Mouse (Mus musculus): ENCODE data around the gene Phex. TPM values are rescaled to one million over a fixed set of nuclear protein-coding genes. Genes with fewer than 3 reads are reported as not detected.

The Phex gene
- polyA plus RNA-seq, 1 experiment from 2014 or later: 0.21 TPM

DNA sequence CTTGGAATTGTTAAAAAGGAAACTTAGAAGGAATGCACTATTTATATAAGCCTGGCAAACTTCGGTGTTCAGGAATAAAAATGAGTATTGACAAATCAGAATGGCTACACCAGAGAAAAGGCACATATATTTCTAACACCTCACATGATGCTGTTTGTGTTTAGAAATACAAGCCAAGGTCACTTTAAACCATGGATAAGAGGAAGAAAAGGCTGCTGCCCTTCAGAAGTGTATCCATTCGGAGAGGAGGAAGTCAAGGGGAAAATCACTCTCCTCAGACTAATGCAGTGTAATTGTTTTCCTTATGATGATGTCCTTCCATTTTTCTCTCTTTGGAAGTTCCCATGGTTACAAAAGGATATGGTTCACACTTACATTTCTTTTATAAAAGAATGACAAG lies 251.7 kb downstream of the Phex start:
- H3K4me1 ChIP-seq (ENCODE audit: control insufficient read depth, insufficient read depth, low read depth, low read length): no peaks in the 10 kb centered on the region
- 55% methylated on average over 2 of the region's 2 CpGs for WGBS
- no peak for ATAC-seq

DNA sequence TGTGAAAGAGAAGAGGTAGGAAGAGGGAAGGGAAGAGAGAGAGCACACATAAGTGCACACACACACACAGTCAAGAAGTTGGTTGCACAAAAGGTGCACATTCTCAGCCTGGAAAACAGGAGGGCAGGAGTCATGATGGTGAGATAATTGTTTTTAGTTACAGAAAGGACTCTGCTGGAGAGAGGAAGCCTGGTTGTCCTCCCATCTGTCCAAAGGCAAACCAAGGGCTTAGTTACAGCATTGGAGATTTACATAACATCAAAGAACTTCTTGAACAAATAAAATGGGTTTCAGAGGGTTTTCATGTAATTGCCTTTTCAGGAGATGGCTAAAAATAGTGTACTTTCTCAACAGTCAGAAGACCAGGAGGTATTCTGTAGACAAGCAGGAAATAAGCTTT lies 270.4 kb downstream of the Phex start:
- no peak for ATAC-seq
- Histone ChIP-seq H3K4me3 (ENCODE audit: low read length) (no peak overlapping the region), H3K4me1 (ENCODE audit: control insufficient read depth, insufficient read depth, low read depth, low read length) (no peaks in the 10 kb centered on the region), H3K36me3 (ENCODE audit: control insufficient read depth, insufficient read depth, low read length) (no peaks in the 10 kb centered on the region), H3K9me3 (ENCODE audit: control insufficient read depth, low read length) (no peaks in the 10 kb centered on the region), H3K27me3 (replicated peaks; ENCODE audit: control insufficient read depth, insufficient read depth, low read length) (no peaks in the 10 kb centered on the region), H3K9ac (ENCODE audit: low read depth, low read length) (no peak overlapping the region), H3K4me2 (ENCODE audit: low read length) (no peak overlapping the region), H3K27ac (ENCODE audit: low read depth, low read length) (no peak overlapping the region)

More for the DNA sequence above, 251.7 kb downstream of the Phex start:
- no peak overlapping the region for H3K4me3 ChIP-seq (ENCODE audit: low read length)
- H3K9me3 ChIP-seq (ENCODE audit: control insufficient read depth, low read length): no peaks in the 10 kb centered on the region
- H3K27ac ChIP-seq (ENCODE audit: low read depth, low read length): no peak overlapping the region
- H3K4me2 ChIP-seq (ENCODE audit: low read length): no peak overlapping the region
- no peaks in the 10 kb centered on the region for H3K27me3 ChIP-seq (replicated peaks; ENCODE audit: control insufficient read depth, insufficient read depth, low read length)
- no peak overlapping the region for H3K9ac ChIP-seq (ENCODE audit: low read depth, low read length)
- no peaks in the 10 kb centered on the region for H3K36me3 ChIP-seq (ENCODE audit: control insufficient read depth, insufficient read depth, low read length)

DNA sequence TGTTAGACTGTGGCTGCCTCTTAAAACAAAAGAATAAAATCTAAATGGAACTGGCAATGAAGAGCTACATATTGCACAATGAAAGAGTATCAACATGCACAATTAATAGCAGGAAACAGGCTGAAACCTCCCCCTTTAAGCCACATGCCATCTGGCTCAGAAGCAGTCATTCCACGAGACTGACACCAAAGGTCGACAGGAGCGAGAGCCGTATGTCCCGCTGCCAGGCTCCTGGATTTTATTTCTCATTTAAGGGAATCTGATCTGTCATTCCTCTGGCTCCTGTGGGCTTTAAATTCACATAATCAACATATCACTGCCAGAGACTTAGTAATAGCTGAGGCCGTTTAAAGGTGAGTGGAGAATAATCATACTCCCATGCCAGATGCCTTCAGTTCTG lies 275.5 kb downstream of the Phex start:
- ATAC-seq: 0 out of 2 replicates have a peak, but pooled peaks have one; percentile 14
- no peak overlapping the region for H3K4me3 ChIP-seq (ENCODE audit: low read length)
- no peak overlapping the region for H3K4me2 ChIP-seq (ENCODE audit: low read length)
- no peaks in the 10 kb centered on the region for H3K27me3 ChIP-seq (replicated peaks; ENCODE audit: control insufficient read depth, insufficient read depth, low read length)
- WGBS: 68% methylated on average over 6 of the region's 6 CpGs
- H3K9me3 ChIP-seq (ENCODE audit: control insufficient read depth, low read length): no peaks in the 10 kb centered on the region
- H3K4me1 ChIP-seq (ENCODE audit: control insufficient read depth, insufficient read depth, low read depth, low read length): no peaks in the 10 kb centered on the region
- no peak overlapping the region for H3K27ac ChIP-seq (ENCODE audit: low read depth, low read length)
- H3K9ac ChIP-seq (ENCODE audit: low read depth, low read length): no peak overlapping the region
- H3K36me3 ChIP-seq (ENCODE audit: control insufficient read depth, insufficient read depth, low read length): no peaks in the 10 kb centered on the region

Small RNA genes lying within 50 kb of the gene (microRNA-seq; reads per million reads assigned to microRNA genes)
- gene Gm23798: not detected

Other genes starting within 250 kb of the Phex start
- 115 and 116 TPM in 2 replicates for gene Sms, start 77.0 kb upstream of the Phex start, polyA plus RNA-seq (2015; fragmentation: Nextera tagmentation; extraction: Ambion mirVana)
- gene Yy2, start 153.7 kb upstream of the Phex start, polyA plus RNA-seq (2015; fragmentation: Nextera tagmentation; extraction: Ambion mirVana): 1.1 and 1.5 TPM in 2 replicates
- 25.9 and 30.1 TPM in 2 replicates for gene Mbtps2, start 183.4 kb upstream of the Phex start, polyA plus RNA-seq (2015; fragmentation: Nextera tagmentation; extraction: Ambion mirVana)

Data from hindbrain, embryonic 16.5 days (tissue).